Mouse (Mus musculus): ENCODE measurements around the gene Lcat. TPM values are rescaled to one million over a fixed set of nuclear protein-coding genes. Genes with fewer than 3 reads are reported as not detected.

Lcat gene
- polyA plus RNA-seq, 1 experiment from 2014 or later: 1.0 TPM

GRCm38 (mm10) chr8:105971019-105971720 is 28.0 kb upstream of the Lcat start:
- DNase-seq (no peak), ATAC-seq (ENCODE audit: low FRiP score, low TSS enrichment) (no peak)
- H3K27me3 ChIP-seq (ENCODE audit: control insufficient read depth, insufficient read depth, low read length): peaks cover 12% of the 10 kb centered on the region; the same call in 1 of the 2 replicates
- WGBS: 73% methylated on average over 8 of the region's 8 CpGs
- H3K27ac ChIP-seq (replicated peaks; ENCODE audit: low read depth, low read length): no peak overlapping the region
- H3K36me3 ChIP-seq (ENCODE audit: control insufficient read depth, insufficient read depth, low read length): no peaks in the 10 kb centered on the region
- H3K4me2 ChIP-seq (ENCODE audit: low read length): no peak overlapping the region
- H3K4me3 ChIP-seq (replicated peaks; ENCODE audit: low read depth, low read length): no peak overlapping the region
- no peaks in the 10 kb centered on the region for H3K9me3 ChIP-seq (ENCODE audit: control insufficient read depth, low read length)
- H3K9ac ChIP-seq (replicated peaks; ENCODE audit: low read length): no peak overlapping the region
- H3K4me1 ChIP-seq (ENCODE audit: control insufficient read depth, insufficient read depth, low read length): no peaks in the 10 kb centered on the region

- 54% methylated on average over 1 of the region's 1 CpGs for WGBS
- Histone ChIP-seq H3K9ac (replicated peaks; ENCODE audit: low read length) (no peak overlapping the region), H3K4me2 (ENCODE audit: low read length) (no peak overlapping the region), H3K36me3 (ENCODE audit: control insufficient read depth, insufficient read depth, low read length) (no peaks in the 10 kb centered on the region), H3K4me3 (replicated peaks; ENCODE audit: low read depth, low read length) (no peak overlapping the region), H3K27me3 (ENCODE audit: control insufficient read depth, insufficient read depth, low read length) (peaks cover 27% of the 10 kb centered on the region), H3K4me1 (ENCODE audit: control insufficient read depth, insufficient read depth, low read length) (0 out of 2 replicates have a peak, but pooled peaks cover 5% of the 10 kb centered on the region), H3K27ac (replicated peaks; ENCODE audit: low read depth, low read length) (no peak overlapping the region), H3K9me3 (ENCODE audit: control insufficient read depth, low read length) (no peaks in the 10 kb centered on the region)
- DNase-seq: no peak
- ATAC-seq (ENCODE audit: low FRiP score, low TSS enrichment): no peak
Observed at GRCm38 (mm10) chr8:105969367-105969766, 26.2 kb upstream of the Lcat start.

- no peak for ATAC-seq (ENCODE audit: low FRiP score, low TSS enrichment)
- H3K27ac ChIP-seq (replicated peaks; ENCODE audit: low read depth, low read length): no peak overlapping the region
- peak; percentile 12 for DNase-seq
- H3K4me1 ChIP-seq (ENCODE audit: control insufficient read depth, insufficient read depth, low read length): 0 out of 2 replicates have a peak, but pooled peaks cover 5% of the 10 kb centered on the region
- H3K9ac ChIP-seq (replicated peaks; ENCODE audit: low read length): no peak overlapping the region
- H3K4me2 ChIP-seq (ENCODE audit: low read length): peak overlapping the region; percentile 54; the same call in 1 of the 2 replicates
- no peaks in the 10 kb centered on the region for H3K36me3 ChIP-seq (ENCODE audit: control insufficient read depth, insufficient read depth, low read length)
- 10% methylated on average over 19 of the region's 19 CpGs for WGBS
- no peaks in the 10 kb centered on the region for H3K9me3 ChIP-seq (ENCODE audit: control insufficient read depth, low read length)
- no peak overlapping the region for H3K4me3 ChIP-seq (replicated peaks; ENCODE audit: low read depth, low read length)
- peaks cover 27% of the 10 kb centered on the region for H3K27me3 ChIP-seq (ENCODE audit: control insufficient read depth, insufficient read depth, low read length)
Observed at GRCm38 (mm10) chr8:105966692-105967311, 23.6 kb upstream of the Lcat start.

GRCm38 (mm10) chr8:105965905-105966341 is 22.7 kb upstream of the Lcat start, which contains the start of gene Slc12a4:
TSS of gene Slc12a4 (minus strand) at chr8:105966097.
- Histone ChIP-seq H3K27me3 (ENCODE audit: control insufficient read depth, insufficient read depth, low read length) (peaks cover 27% of the 10 kb centered on the region), H3K4me1 (ENCODE audit: control insufficient read depth, insufficient read depth, low read length) (0 out of 2 replicates have a peak, but pooled peaks cover 5% of the 10 kb centered on the region), H3K4me3 (replicated peaks; ENCODE audit: low read depth, low read length) (peak within 1 kb of the TSS; percentile 37), H3K27ac (replicated peaks; ENCODE audit: low read depth, low read length) (no peak within 1 kb of the TSS), H3K9me3 (ENCODE audit: control insufficient read depth, low read length) (no peaks in the 10 kb centered on the region), H3K9ac (replicated peaks; ENCODE audit: low read length) (peak within 1 kb of the TSS; percentile 26), H3K4me2 (ENCODE audit: low read length) (peak within 1 kb of the TSS; percentile 54), H3K36me3 (ENCODE audit: control insufficient read depth, insufficient read depth, low read length) (no peaks in the 10 kb centered on the region)
- peak; percentile 55 for ATAC-seq (ENCODE audit: low FRiP score, low TSS enrichment)
- WGBS: 1% methylated on average over 47 of the region's 47 CpGs
- DNase-seq: peak; percentile 69

GRCm38 (mm10) chr8:105965266-105965904 is 22.2 kb upstream of the Lcat start:
- Histone ChIP-seq H3K4me2 (ENCODE audit: low read length) (peak overlapping the region; percentile 54), H3K4me1 (ENCODE audit: control insufficient read depth, insufficient read depth, low read length) (0 out of 2 replicates have a peak, but pooled peaks cover 5% of the 10 kb centered on the region), H3K9ac (replicated peaks; ENCODE audit: low read length) (peak overlapping the region; percentile 26; the same call in 1 of the 2 replicates), H3K27me3 (ENCODE audit: control insufficient read depth, insufficient read depth, low read length) (peaks cover 27% of the 10 kb centered on the region), H3K9me3 (ENCODE audit: control insufficient read depth, low read length) (no peaks in the 10 kb centered on the region), H3K36me3 (ENCODE audit: control insufficient read depth, insufficient read depth, low read length) (no peaks in the 10 kb centered on the region), H3K27ac (replicated peaks; ENCODE audit: low read depth, low read length) (no peak overlapping the region), H3K4me3 (replicated peaks; ENCODE audit: low read depth, low read length) (peak overlapping the region; percentile 37)
- peak; percentile 50; the same call in 1 of the 2 replicates for ATAC-seq (ENCODE audit: low FRiP score, low TSS enrichment)
- 3% methylated on average over 38 of the region's 40 CpGs for WGBS
- peak; percentile 17 for DNase-seq

- Histone ChIP-seq H3K27me3 (ENCODE audit: control insufficient read depth, insufficient read depth, low read length) (peaks cover 27% of the 10 kb centered on the region), H3K36me3 (ENCODE audit: control insufficient read depth, insufficient read depth, low read length) (no peaks in the 10 kb centered on the region), H3K27ac (replicated peaks; ENCODE audit: low read depth, low read length) (no peak overlapping the region), H3K4me2 (ENCODE audit: low read length) (peak overlapping the region; percentile 54), H3K4me3 (replicated peaks; ENCODE audit: low read depth, low read length) (peak overlapping the region; percentile 37), H3K4me1 (ENCODE audit: control insufficient read depth, insufficient read depth, low read length) (0 out of 2 replicates have a peak, but pooled peaks cover 5% of the 10 kb centered on the region), H3K9me3 (ENCODE audit: control insufficient read depth, low read length) (no peaks in the 10 kb centered on the region), H3K9ac (replicated peaks; ENCODE audit: low read length) (no peak overlapping the region)
- 78% methylated on average over 12 of the region's 12 CpGs for WGBS
- ATAC-seq (ENCODE audit: low FRiP score, low TSS enrichment): no peak
- no peak for DNase-seq
Observed at GRCm38 (mm10) chr8:105964506-105965265, 21.5 kb upstream of the Lcat start.

- DNase-seq (no peak), ATAC-seq (ENCODE audit: low FRiP score, low TSS enrichment) (no peak)
- no peak overlapping the region for H3K9ac ChIP-seq (replicated peaks; ENCODE audit: low read length)
- 88% methylated on average over 10 of the region's 10 CpGs for WGBS
- H3K27ac ChIP-seq (replicated peaks; ENCODE audit: low read depth, low read length): no peak overlapping the region
- no peaks in the 10 kb centered on the region for H3K9me3 ChIP-seq (ENCODE audit: control insufficient read depth, low read length)
- H3K27me3 ChIP-seq (ENCODE audit: control insufficient read depth, insufficient read depth, low read length): peaks cover 19% of the 10 kb centered on the region
- 0 out of 2 replicates have a peak, but pooled peaks cover 5% of the 10 kb centered on the region for H3K4me1 ChIP-seq (ENCODE audit: control insufficient read depth, insufficient read depth, low read length)
- no peak overlapping the region for H3K4me2 ChIP-seq (ENCODE audit: low read length)
- H3K36me3 ChIP-seq (ENCODE audit: control insufficient read depth, insufficient read depth, low read length): no peaks in the 10 kb centered on the region
- no peak overlapping the region for H3K4me3 ChIP-seq (replicated peaks; ENCODE audit: low read depth, low read length)
Observed at GRCm38 (mm10) chr8:105961536-105961935, 18.4 kb upstream of the Lcat start.

- 75% methylated on average over 14 of the region's 14 CpGs for WGBS
- ATAC-seq (ENCODE audit: low FRiP score, low TSS enrichment) (no peak), DNase-seq (no peak)
- Histone ChIP-seq H3K4me2 (ENCODE audit: low read length) (no peak overlapping the region), H3K9ac (replicated peaks; ENCODE audit: low read length) (no peak overlapping the region), H3K4me3 (replicated peaks; ENCODE audit: low read depth, low read length) (no peak overlapping the region), H3K27ac (replicated peaks; ENCODE audit: low read depth, low read length) (no peak overlapping the region), H3K9me3 (ENCODE audit: control insufficient read depth, low read length) (no peaks in the 10 kb centered on the region), H3K36me3 (ENCODE audit: control insufficient read depth, insufficient read depth, low read length) (no peaks in the 10 kb centered on the region), H3K4me1 (ENCODE audit: control insufficient read depth, insufficient read depth, low read length) (0 out of 2 replicates have a peak, but pooled peaks cover 5% of the 10 kb centered on the region), H3K27me3 (ENCODE audit: control insufficient read depth, insufficient read depth, low read length) (peaks cover 15% of the 10 kb centered on the region)
Observed at GRCm38 (mm10) chr8:105961101-105961500, 17.9 kb upstream of the Lcat start.

Data from midbrain, embryonic 14.5 days (tissue).